Mouse (Mus musculus) fibroblast of lung, adult 2 months (primary cell): ENCODE results near the gene Pabpc6.

Experiments used
- DNase-seq: peaks from one replicate; pipeline ENCODE4 v3.0.0-alpha.2; 2011; ENCODE audit warnings: low read depth

Gene Pabpc6

GRCm38 (mm10) chr17:9669283-9669905, at the start of gene Pabpc6:
Gene Pabpc6 (minus strand): TSS chr17:9669717.
- DNase-seq = no peak

- no peak for DNase-seq
Observed at GRCm38 (mm10) chr17:9710910-9711309, 41.4 kb upstream of the Pabpc6 start.

GRCm38 (mm10) chr17:9708888-9709287, 39.4 kb upstream of the Pabpc6 start:
- DNase-seq = no peak

- no peak for DNase-seq
Observed at GRCm38 (mm10) chr17:9707356-9707755, 37.8 kb upstream of the Pabpc6 start.

GRCm38 (mm10) chr17:9697763-9698162, 28.2 kb upstream of the Pabpc6 start:
- DNase-seq = no peak

- no peak for DNase-seq
Observed at GRCm38 (mm10) chr17:9691251-9691650, 21.7 kb upstream of the Pabpc6 start.

- DNase-seq = no peak
Observed at GRCm38 (mm10) chr17:9683539-9684155, 14.1 kb upstream of the Pabpc6 start.

GRCm38 (mm10) chr17:9680741-9681140, 11.2 kb upstream of the Pabpc6 start:
- no peak for DNase-seq

- no peak for DNase-seq
Observed at GRCm38 (mm10) chr17:9675175-9675789, 5.8 kb upstream of the Pabpc6 start.

GRCm38 (mm10) chr17:9667955-9668354, 1.6 kb downstream of the Pabpc6 start:
- DNase-seq = no peak

- no peak for DNase-seq
Observed at GRCm38 (mm10) chr17:9658651-9659050, 10.9 kb downstream of the Pabpc6 start.

GRCm38 (mm10) chr17:9654155-9654554, 15.4 kb downstream of the Pabpc6 start:
- DNase-seq = no peak

GRCm38 (mm10) chr17:9647644-9648043, 21.9 kb downstream of the Pabpc6 start:
- DNase-seq = no peak

GRCm38 (mm10) chr17:9643657-9644180, 25.8 kb downstream of the Pabpc6 start:
- no peak for DNase-seq

GRCm38 (mm10) chr17:9637011-9637410, 32.5 kb downstream of the Pabpc6 start:
- DNase-seq = no peak

- DNase-seq = no peak
Observed at GRCm38 (mm10) chr17:9632579-9633252, 36.8 kb downstream of the Pabpc6 start.

GRCm38 (mm10) chr17:9632140-9632539, 37.4 kb downstream of the Pabpc6 start:
- DNase-seq = no peak

- no peak for DNase-seq
Observed at GRCm38 (mm10) chr17:9631081-9631480, 38.4 kb downstream of the Pabpc6 start.

GRCm38 (mm10) chr17:9627011-9627410, 42.5 kb downstream of the Pabpc6 start:
- DNase-seq = no peak
